Mouse (Mus musculus) liver, embryonic 14.5 days (tissue): Measurements from ENCODE around the gene Tcta.

Source experiments
- CTCF ChIP-seq: IDR thresholded peaks from 2 replicates; pipeline ENCODE4 v1.5.1; 2016; ENCODE audit warnings: antibody characterized with exemption, low read depth, control low read depth
- EP300 ChIP-seq: IDR thresholded peaks from 2 replicates; pipeline ENCODE4 v1.6.1; 2016; ENCODE audit warnings: antibody characterized with exemption, low read depth

DNA sequence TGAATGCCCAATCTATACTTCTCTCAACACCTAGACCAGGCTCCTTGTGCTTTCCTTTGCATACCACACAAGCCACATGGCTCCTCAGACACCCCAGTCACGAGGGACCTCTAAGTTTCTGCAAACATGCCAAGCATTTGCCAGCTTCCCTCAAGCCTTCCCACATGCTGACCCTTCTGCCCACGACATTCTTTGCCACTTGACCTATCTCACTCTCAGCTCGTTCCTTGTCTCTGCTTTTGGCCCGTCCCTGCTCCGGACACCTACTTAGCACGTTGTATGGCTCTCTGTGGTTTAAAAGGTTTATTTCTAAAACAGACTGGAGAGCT is 30.7 kb downstream of the Tcta start:
- TF ChIP-seq CTCF = no peak
- no peak for TF ChIP-seq EP300
